Mouse (Mus musculus) forebrain, embryonic 13.5 days (tissue): ENCODE data around the gene Anks1b. TPM values are rescaled to one million over a fixed set of nuclear protein-coding genes. Genes with fewer than 3 reads are reported as not detected.

Experiments used
- ATAC-seq: fragments of 200-750 bp; cut with Nextera tagmentation; 2 replicates; pipeline ENCODE4 v1.8.0; 2017
- H3K27ac ChIP-seq: fragments of 300-500 bp; sonication (generic); 2 replicates; pipeline ENCODE4 v1.5.1; 2015; ENCODE audit warnings: inconsistent platforms, mild to moderate bottlenecking, moderate library complexity
- H3K27me3 ChIP-seq: fragments of 300-500 bp; sonication (generic); 2 replicates; pipeline ENCODE4 v1.6.1; 2015; ENCODE audit warnings: mild to moderate bottlenecking, inconsistent platforms
- H3K36me3 ChIP-seq: fragments of 300-500 bp; sonication (generic); 2 replicates; pipeline ENCODE4 v1.6.1; 2015; ENCODE audit warnings: mild to moderate bottlenecking, inconsistent platforms; ENCODE audit not compliant: poor library complexity, severe bottlenecking
- H3K4me1 ChIP-seq: fragments of 300-500 bp; sonication (generic); 2 replicates; pipeline ENCODE4 v1.6.1; 2015; ENCODE audit warnings: inconsistent platforms
- H3K4me2 ChIP-seq: fragments of 300-500 bp; sonication (generic); 2 replicates; pipeline ENCODE4 v1.6.1; 2015; ENCODE audit warnings: inconsistent platforms, mild to moderate bottlenecking, moderate library complexity
- H3K4me3 ChIP-seq: fragments of 300-500 bp; sonication (generic); 2 replicates; pipeline ENCODE4 v1.5.1; 2015; ENCODE audit warnings: mild to moderate bottlenecking, inconsistent platforms
- H3K9ac ChIP-seq: fragments of 300-500 bp; sonication (generic); 2 replicates; pipeline ENCODE4 v1.6.1; 2015; ENCODE audit warnings: mild to moderate bottlenecking, inconsistent platforms
- H3K9me3 ChIP-seq: fragments of 300-500 bp; sonication (generic); replicated peaks from 2 replicates; pipeline ENCODE4 v1.6.1; 2016; ENCODE audit warnings: inconsistent platforms
- WGBS: fragments of 180-500 bp; shearing (Covaris S2); methylation state at CpG from one replicate; pipeline ENCODE4 v1.1.7; 2015; 5-methylcytosine and 5-hydroxymethylcytosine counted together
- polyA plus RNA-seq: library from polyadenylated mRNA; unstranded; fragments of >200 nt; fragmentation: Nextera tagmentation; extraction: Ambion mirVana; gene quantifications from 2 replicates; pipeline ENCODE4 v1.2.1, GENCODE M21; 2015

Gene Anks1b
- polyA plus RNA-seq, 1 experiment from 2014 or later, result 28.7 TPM

GRCm38 (mm10) chr10:90531813-90532212, 658.5 kb downstream of the Anks1b start:
- H3K27ac ChIP-seq, result 0 out of 2 replicates have a peak overlapping the region, but pooled peaks have one; percentile 20
- ATAC-seq, result no peak
- no peaks in the 10 kb centered on the region for H3K36me3 ChIP-seq
- 25% methylated on average over 1 of the region's 1 CpGs for WGBS
- H3K9me3 ChIP-seq, result no peaks in the 10 kb centered on the region
- H3K9ac ChIP-seq, result no peak overlapping the region
- no peak overlapping the region for H3K4me3 ChIP-seq
- H3K4me2 ChIP-seq, result no peak overlapping the region
- peaks cover 11% of the 10 kb centered on the region for H3K4me1 ChIP-seq
- H3K27me3 ChIP-seq, result no peaks in the 10 kb centered on the region

GRCm38 (mm10) chr10:90535370-90535769, 662.1 kb downstream of the Anks1b start:
- Histone ChIP-seq H3K4me1 (peaks cover 11% of the 10 kb centered on the region), H3K27ac (no peak overlapping the region), H3K9ac (no peak overlapping the region), H3K4me3 (no peak overlapping the region), H3K36me3 (no peaks in the 10 kb centered on the region), H3K27me3 (no peaks in the 10 kb centered on the region), H3K4me2 (no peak overlapping the region), H3K9me3 (no peaks in the 10 kb centered on the region)
- no peak for ATAC-seq
- WGBS, result 92% methylated on average over 2 of the region's 2 CpGs

- Histone ChIP-seq H3K4me3 (no peak overlapping the region), H3K27ac (no peak overlapping the region), H3K36me3 (no peaks in the 10 kb centered on the region), H3K4me2 (no peak overlapping the region), H3K9me3 (no peaks in the 10 kb centered on the region), H3K27me3 (no peaks in the 10 kb centered on the region), H3K9ac (no peak overlapping the region), H3K4me1 (no peaks in the 10 kb centered on the region)
- ATAC-seq, result no peak
- 60% methylated on average over 3 of the region's 3 CpGs for WGBS
These were observed 673.3 kb downstream of the Anks1b start for GRCm38 (mm10) chr10:90546635-90547034.

- Histone ChIP-seq H3K27me3 (no peaks in the 10 kb centered on the region), H3K27ac (no peak overlapping the region), H3K4me1 (no peaks in the 10 kb centered on the region), H3K9me3 (no peaks in the 10 kb centered on the region), H3K4me3 (no peak overlapping the region), H3K9ac (no peak overlapping the region), H3K36me3 (no peaks in the 10 kb centered on the region), H3K4me2 (no peak overlapping the region)
- WGBS, result 89% methylated on average over 7 of the region's 7 CpGs
- no peak for ATAC-seq
These were observed 689.6 kb downstream of the Anks1b start for GRCm38 (mm10) chr10:90562906-90563305.

- Histone ChIP-seq H3K4me3 (peak overlapping the region; percentile 47), H3K27ac (peak overlapping the region; percentile 90), H3K36me3 (no peaks in the 10 kb centered on the region), H3K4me1 (peaks cover 31% of the 10 kb centered on the region), H3K9me3 (0 out of 2 replicates have a peak, but pooled peaks cover 3% of the 10 kb centered on the region), H3K27me3 (no peaks in the 10 kb centered on the region), H3K4me2 (peak overlapping the region; percentile 70), H3K9ac (peak overlapping the region; percentile 68)
- 5% methylated on average over 29 of the region's 29 CpGs for WGBS
- ATAC-seq, result peak; percentile 99
These were observed 703.1 kb downstream of the Anks1b start for GRCm38 (mm10) chr10:90576191-90577098.

GRCm38 (mm10) chr10:90577099-90577461, 703.8 kb downstream of the Anks1b start:
- peak; percentile 23 for ATAC-seq
- WGBS, result 33% methylated on average over 6 of the region's 6 CpGs
- H3K27me3 ChIP-seq, result no peaks in the 10 kb centered on the region
- H3K27ac ChIP-seq, result peak overlapping the region; percentile 90
- peak overlapping the region; percentile 70 for H3K4me2 ChIP-seq
- peak overlapping the region; percentile 68 for H3K9ac ChIP-seq
- 0 out of 2 replicates have a peak, but pooled peaks cover 3% of the 10 kb centered on the region for H3K9me3 ChIP-seq
- H3K36me3 ChIP-seq, result no peaks in the 10 kb centered on the region
- peaks cover 31% of the 10 kb centered on the region for H3K4me1 ChIP-seq
- peak overlapping the region; percentile 47 for H3K4me3 ChIP-seq

GRCm38 (mm10) chr10:90577777-90578176, 704.5 kb downstream of the Anks1b start:
- Histone ChIP-seq H3K9ac (peak overlapping the region; percentile 68), H3K4me3 (peak overlapping the region; percentile 47), H3K36me3 (no peaks in the 10 kb centered on the region), H3K27me3 (no peaks in the 10 kb centered on the region), H3K4me2 (peak overlapping the region; percentile 70), H3K4me1 (peaks cover 31% of the 10 kb centered on the region), H3K9me3 (0 out of 2 replicates have a peak, but pooled peaks cover 3% of the 10 kb centered on the region), H3K27ac (peak overlapping the region; percentile 90; the same call in 1 of the 2 replicates)
- 63% methylated on average over 9 of the region's 9 CpGs for WGBS
- ATAC-seq, result no peak

- no peak for ATAC-seq
- Histone ChIP-seq H3K27me3 (no peaks in the 10 kb centered on the region), H3K9ac (no peak overlapping the region), H3K4me1 (peaks cover 30% of the 10 kb centered on the region), H3K4me2 (no peak overlapping the region), H3K27ac (no peak overlapping the region), H3K36me3 (no peaks in the 10 kb centered on the region), H3K4me3 (no peak overlapping the region), H3K9me3 (no peaks in the 10 kb centered on the region)
- WGBS, result 79% methylated on average over 5 of the region's 5 CpGs
These were observed 706.7 kb downstream of the Anks1b start for GRCm38 (mm10) chr10:90579970-90580369.

GRCm38 (mm10) chr10:90584052-90584451, 710.7 kb downstream of the Anks1b start:
- H3K9me3 ChIP-seq, result no peaks in the 10 kb centered on the region
- no peak overlapping the region for H3K4me3 ChIP-seq
- WGBS, result 90% methylated on average over 4 of the region's 4 CpGs
- no peak overlapping the region for H3K9ac ChIP-seq
- H3K27me3 ChIP-seq, result no peaks in the 10 kb centered on the region
- H3K4me1 ChIP-seq, result peaks cover 7% of the 10 kb centered on the region; the same call in 1 of the 2 replicates
- no peak for ATAC-seq
- no peak overlapping the region for H3K4me2 ChIP-seq
- H3K36me3 ChIP-seq, result no peaks in the 10 kb centered on the region
- H3K27ac ChIP-seq, result no peak overlapping the region

GRCm38 (mm10) chr10:90596142-90596541, 722.8 kb downstream of the Anks1b start:
- Histone ChIP-seq H3K4me3 (no peak overlapping the region), H3K4me1 (peaks cover 12% of the 10 kb centered on the region), H3K36me3 (no peaks in the 10 kb centered on the region), H3K9ac (no peak overlapping the region), H3K27me3 (no peaks in the 10 kb centered on the region), H3K9me3 (no peaks in the 10 kb centered on the region), H3K27ac (no peak overlapping the region), H3K4me2 (peak overlapping the region; percentile 27)
- WGBS, result 6% methylated on average over 3 of the region's 3 CpGs
- peak; percentile 92 for ATAC-seq

- Histone ChIP-seq H3K9me3 (no peaks in the 10 kb centered on the region), H3K9ac (no peak overlapping the region), H3K4me1 (peaks cover 12% of the 10 kb centered on the region), H3K4me2 (peak overlapping the region; percentile 27; the same call in 1 of the 2 replicates), H3K27me3 (no peaks in the 10 kb centered on the region), H3K27ac (no peak overlapping the region), H3K4me3 (no peak overlapping the region), H3K36me3 (no peaks in the 10 kb centered on the region)
- peak; percentile 85 for ATAC-seq
- 12% methylated on average over 3 of the region's 3 CpGs for WGBS
These were observed 723.3 kb downstream of the Anks1b start for GRCm38 (mm10) chr10:90596576-90596975.

- no peak overlapping the region for H3K27ac ChIP-seq
- H3K4me1 ChIP-seq, result peaks cover 12% of the 10 kb centered on the region
- H3K9me3 ChIP-seq, result no peaks in the 10 kb centered on the region
- H3K27me3 ChIP-seq, result no peaks in the 10 kb centered on the region
- no peak for ATAC-seq
- no peak overlapping the region for H3K4me2 ChIP-seq
- no peak overlapping the region for H3K9ac ChIP-seq
- H3K36me3 ChIP-seq, result no peaks in the 10 kb centered on the region
- no peak overlapping the region for H3K4me3 ChIP-seq
These were observed 725.8 kb downstream of the Anks1b start for GRCm38 (mm10) chr10:90599149-90599548.
